Mouse (Mus musculus) testis, adult 2 months (tissue): ENCODE data around the gene Gucy2e.

ENCODE experiments used
- CTCF ChIP-seq: fragments of 200-500 bp; IDR thresholded peaks from 2 replicates; pipeline ENCODE4 v1.5.1; 2012; ENCODE audit warnings: low read depth, mild to moderate bottlenecking, inconsistent platforms, low read length, moderate library complexity; ENCODE audit not compliant: control insufficient read depth, insufficient read depth, insufficient replicate concordance
- POLR2A ChIP-seq: fragments of 200-500 bp; IDR thresholded peaks from 2 replicates; pipeline ENCODE4 v1.6.1; 2012; ENCODE audit warnings: low read depth, mild to moderate bottlenecking, inconsistent platforms, low read length, moderate library complexity; ENCODE audit not compliant: control insufficient read depth

- TF ChIP-seq CTCF, result no peak
- no peak for TF ChIP-seq POLR2A
These were observed 27.4 kb upstream of the Gucy2e start for GRCm38 (mm10) chr11:69264276-69264675.
